Mouse (Mus musculus) E14TG2a.4 (cell line): Measurements from ENCODE around the gene Stk38.

ENCODE experiments used
- H3K27me3 ChIP-seq: 2 replicates; pipeline ENCODE4 v1.6.1; 2014; ENCODE audit warnings: low read length, control low read depth; ENCODE audit not compliant: insufficient read depth
- H3K36me3 ChIP-seq: 2 replicates; pipeline ENCODE4 v1.6.1; 2014; ENCODE audit warnings: low read length, control low read depth; ENCODE audit not compliant: insufficient read depth
- H3K4me1 ChIP-seq: replicated peaks from 2 replicates; pipeline ENCODE4 v1.6.1; 2014; ENCODE audit warnings: low read depth, low read length, control low read depth
- H3K4me3 ChIP-seq: replicated peaks from 2 replicates; pipeline ENCODE4 v1.5.1; 2014; ENCODE audit warnings: mild to moderate bottlenecking, low read length
- H3K9me3 ChIP-seq: 2 replicates; pipeline ENCODE4 v1.6.1; 2014; ENCODE audit warnings: low read length, control low read depth
- CTCF ChIP-seq: conservative IDR thresholded peaks from 2 replicates; pipeline ENCODE4 v1.5.1; 2014; ENCODE audit warnings: low read length
- NANOG ChIP-seq: IDR thresholded peaks from 2 replicates; pipeline ENCODE4 v1.6.1; 2014; ENCODE audit warnings: borderline replicate concordance, low read length, mixed read lengths
- POU5F1 ChIP-seq: IDR thresholded peaks from 2 replicates; pipeline ENCODE4 v1.6.1; 2014; ENCODE audit warnings: low read length, borderline replicate concordance

The Stk38 gene

DNA sequence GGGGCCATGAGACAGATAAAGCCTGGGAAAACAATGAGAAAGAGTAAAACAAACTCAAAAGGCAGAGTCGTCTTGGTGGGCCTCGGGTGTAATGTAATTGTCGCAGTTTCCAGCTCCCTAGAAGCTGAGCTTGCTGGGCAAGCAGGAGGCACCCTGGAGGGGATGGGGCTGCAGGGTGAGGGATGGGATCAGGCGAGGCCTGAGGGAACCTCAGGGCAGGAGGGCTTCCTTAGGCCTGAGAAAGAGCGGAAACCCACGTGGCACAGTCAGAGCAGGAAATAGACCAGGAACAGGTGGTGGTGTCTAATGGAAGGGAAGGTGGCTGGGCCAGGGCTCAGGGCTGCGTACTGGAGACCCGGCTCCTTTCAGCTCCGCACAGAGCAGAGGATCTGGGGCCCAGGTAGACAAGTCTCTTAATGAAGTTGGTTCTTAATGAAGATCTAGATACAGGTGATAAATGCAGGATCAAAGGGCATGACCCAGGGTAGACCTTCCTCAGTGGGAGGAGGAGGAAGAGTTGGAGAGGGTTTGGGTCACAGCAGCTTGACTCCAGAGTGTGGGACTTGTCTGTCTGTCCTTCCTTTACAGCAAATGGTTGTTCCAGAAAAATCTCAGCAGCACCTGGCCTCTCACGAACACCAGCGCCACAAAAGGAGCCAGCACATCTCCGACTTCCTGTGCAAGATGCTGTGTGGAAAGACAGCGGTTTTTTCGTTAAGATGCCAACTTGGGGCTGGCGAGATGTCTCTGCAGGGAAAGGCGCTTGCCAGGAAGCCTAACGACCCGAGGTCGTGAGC, 73.5 kb downstream of the Stk38 start:
- no peak overlapping the region for H3K4me3 ChIP-seq
- TF ChIP-seq NANOG: no peak
- TF ChIP-seq POU5F1: no peak
- TF ChIP-seq CTCF: no peak
- H3K4me1 ChIP-seq: peaks cover 32% of the 10 kb centered on the region
- peaks cover 42% of the 10 kb centered on the region for H3K9me3 ChIP-seq
- no peaks in the 10 kb centered on the region for H3K27me3 ChIP-seq
- no peaks in the 10 kb centered on the region for H3K36me3 ChIP-seq

DNA sequence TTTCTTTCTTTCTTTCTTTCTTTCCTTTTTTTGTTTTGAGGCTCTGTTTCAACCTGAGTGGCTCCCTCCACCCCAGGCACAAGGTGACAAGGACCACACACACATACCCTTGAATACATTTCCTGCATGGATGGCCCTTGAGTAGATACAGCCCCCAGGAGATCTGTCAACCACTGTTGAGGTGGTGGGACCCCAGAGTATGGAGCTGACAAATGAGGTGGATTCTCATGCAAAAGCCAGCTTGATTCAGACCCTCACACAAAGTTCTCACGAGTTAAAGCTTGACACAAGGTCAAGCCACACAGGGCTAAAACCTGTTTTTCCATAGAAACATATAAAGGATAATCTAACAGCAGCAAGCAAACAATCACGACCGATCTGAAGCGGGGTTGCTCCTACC, 75.5 kb downstream of the Stk38 start:
- H3K4me1 ChIP-seq: peaks cover 48% of the 10 kb centered on the region
- H3K27me3 ChIP-seq: no peaks in the 10 kb centered on the region
- TF ChIP-seq CTCF (no peak), POU5F1 (no peak), NANOG (no peak)
- H3K4me3 ChIP-seq: no peak overlapping the region
- H3K9me3 ChIP-seq: peaks cover 29% of the 10 kb centered on the region
- H3K36me3 ChIP-seq: no peaks in the 10 kb centered on the region

DNA sequence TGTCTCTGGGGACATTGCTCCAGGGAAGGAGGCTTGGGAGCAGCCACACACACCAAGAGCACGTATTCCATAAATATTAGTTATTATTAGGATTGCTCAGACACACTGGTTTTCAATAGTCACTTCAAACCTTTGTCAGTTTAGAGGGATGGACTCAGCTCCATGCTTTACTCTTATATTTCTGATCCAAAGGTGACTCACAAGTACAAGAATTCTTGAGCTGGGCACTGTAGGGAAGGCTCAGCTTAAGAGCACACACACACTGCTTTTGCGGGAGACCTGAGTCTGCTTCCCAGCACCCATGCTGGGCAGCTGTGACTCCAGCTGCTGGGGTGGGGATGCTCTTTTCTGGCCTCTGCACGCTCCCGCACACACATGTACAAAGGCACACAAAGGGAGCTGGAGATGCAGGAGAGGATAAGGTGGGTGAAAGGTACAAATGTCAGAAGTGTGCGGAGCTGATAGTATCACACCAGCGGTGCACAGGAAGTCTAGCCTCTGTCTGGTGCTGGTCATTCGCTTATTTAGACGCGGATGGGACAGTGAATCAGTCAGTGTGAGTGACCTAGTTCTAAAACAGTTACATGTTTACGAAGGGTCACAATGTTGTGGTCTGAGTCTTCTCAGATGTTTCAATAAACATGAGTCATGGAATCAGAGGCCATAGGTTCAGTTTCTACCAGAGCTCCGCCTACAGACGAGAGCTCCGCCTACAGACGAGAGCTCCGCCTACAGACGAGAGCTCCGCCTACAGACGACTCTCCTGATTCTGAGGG, 76.2 kb downstream of the Stk38 start:
- Histone ChIP-seq H3K36me3 (no peaks in the 10 kb centered on the region), H3K4me1 (peaks cover 55% of the 10 kb centered on the region), H3K4me3 (peak overlapping the region; percentile 43; the same call in 1 of the 2 replicates), H3K27me3 (no peaks in the 10 kb centered on the region), H3K9me3 (peaks cover 23% of the 10 kb centered on the region)
- TF ChIP-seq NANOG (no peak), CTCF (no peak), POU5F1 (no peak)

DNA sequence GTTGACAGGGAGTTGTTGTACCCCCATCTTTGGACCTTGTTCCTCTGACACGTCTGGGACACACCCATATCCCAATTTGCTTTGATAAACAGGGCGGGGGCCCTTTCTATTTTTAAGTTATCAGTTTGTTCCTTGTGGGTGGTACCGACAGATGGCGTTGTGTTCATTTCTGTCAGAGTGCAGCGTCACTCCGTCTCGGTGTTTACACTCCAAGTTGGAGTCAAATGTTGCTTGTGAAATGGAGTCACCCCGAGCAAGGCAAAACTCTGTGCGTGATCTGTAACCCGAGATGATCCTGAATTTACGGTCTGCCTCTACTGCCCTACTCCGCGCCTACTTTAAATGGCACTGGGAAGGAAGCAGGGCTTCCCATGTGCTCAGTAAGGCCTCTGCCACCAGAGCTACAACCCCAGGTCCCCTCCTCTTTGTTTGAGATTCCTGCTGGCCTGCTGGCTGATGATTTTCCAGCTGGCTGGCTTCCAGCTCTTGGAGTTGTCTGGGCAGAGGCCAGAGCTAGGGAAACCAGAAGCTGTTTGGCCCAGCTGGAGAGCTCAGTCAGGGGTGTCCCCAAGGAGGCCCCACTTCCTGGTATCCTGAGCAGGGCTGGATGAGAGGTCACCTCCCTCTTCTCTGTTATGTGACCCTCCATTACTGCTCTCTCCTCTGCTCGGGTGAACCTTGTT, 77.3 kb downstream of the Stk38 start:
- Histone ChIP-seq H3K4me3 (peak overlapping the region; percentile 61), H3K27me3 (no peaks in the 10 kb centered on the region), H3K4me1 (peaks cover 65% of the 10 kb centered on the region), H3K36me3 (no peaks in the 10 kb centered on the region), H3K9me3 (peaks cover 12% of the 10 kb centered on the region)
- TF ChIP-seq POU5F1 (no peak), CTCF (peak; percentile 29), NANOG (no peak)

DNA sequence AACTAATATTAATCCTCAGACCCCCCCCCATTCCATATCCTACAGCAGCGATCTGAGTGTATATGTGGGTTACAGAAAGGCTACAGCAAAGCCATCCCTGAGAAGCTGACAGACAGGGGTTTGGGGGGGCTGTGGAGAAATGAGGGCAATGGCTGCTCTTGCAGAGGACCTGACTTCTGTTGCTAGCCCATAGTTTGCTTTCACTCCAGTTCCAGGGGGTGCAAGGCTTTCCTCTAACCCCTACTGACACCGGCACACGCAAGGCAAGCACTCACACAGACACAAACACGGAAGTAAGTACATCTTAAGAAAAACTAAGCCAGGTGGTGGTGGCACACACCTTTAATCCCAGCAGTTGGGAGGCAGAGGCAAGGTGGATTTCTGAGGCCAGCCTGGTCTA, 78.4 kb downstream of the Stk38 start:
- Histone ChIP-seq H3K4me3 (no peak overlapping the region), H3K27me3 (no peaks in the 10 kb centered on the region), H3K4me1 (peaks cover 76% of the 10 kb centered on the region), H3K9me3 (peaks cover 3% of the 10 kb centered on the region; the same call in 1 of the 2 replicates), H3K36me3 (no peaks in the 10 kb centered on the region)
- TF ChIP-seq NANOG (no peak), POU5F1 (no peak), CTCF (no peak)

DNA sequence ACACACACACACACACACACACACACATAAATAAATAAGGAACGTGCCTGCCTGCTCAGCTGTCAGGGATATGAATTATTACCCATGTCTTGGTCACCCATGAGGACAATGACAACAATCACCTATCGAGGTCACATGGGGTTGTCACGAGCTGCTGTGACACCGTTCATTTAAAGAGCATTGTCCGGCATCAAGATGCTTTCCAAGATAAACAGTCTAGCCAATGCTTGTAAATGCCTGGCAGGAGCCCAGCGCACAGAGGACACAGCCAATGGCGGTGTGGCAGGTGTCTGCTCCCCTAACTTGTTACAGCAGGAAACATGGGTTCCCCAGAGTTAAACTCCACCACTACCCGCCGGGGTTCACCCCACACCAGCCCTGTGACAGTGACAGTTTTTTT, 79.8 kb downstream of the Stk38 start:
- Histone ChIP-seq H3K9me3 (no peaks in the 10 kb centered on the region), H3K27me3 (no peaks in the 10 kb centered on the region), H3K4me3 (0 out of 2 replicates have a peak overlapping the region, but pooled peaks have one; percentile 21), H3K36me3 (no peaks in the 10 kb centered on the region), H3K4me1 (peaks cover 83% of the 10 kb centered on the region)
- no peak for TF ChIP-seq NANOG
- TF ChIP-seq POU5F1: no peak

DNA sequence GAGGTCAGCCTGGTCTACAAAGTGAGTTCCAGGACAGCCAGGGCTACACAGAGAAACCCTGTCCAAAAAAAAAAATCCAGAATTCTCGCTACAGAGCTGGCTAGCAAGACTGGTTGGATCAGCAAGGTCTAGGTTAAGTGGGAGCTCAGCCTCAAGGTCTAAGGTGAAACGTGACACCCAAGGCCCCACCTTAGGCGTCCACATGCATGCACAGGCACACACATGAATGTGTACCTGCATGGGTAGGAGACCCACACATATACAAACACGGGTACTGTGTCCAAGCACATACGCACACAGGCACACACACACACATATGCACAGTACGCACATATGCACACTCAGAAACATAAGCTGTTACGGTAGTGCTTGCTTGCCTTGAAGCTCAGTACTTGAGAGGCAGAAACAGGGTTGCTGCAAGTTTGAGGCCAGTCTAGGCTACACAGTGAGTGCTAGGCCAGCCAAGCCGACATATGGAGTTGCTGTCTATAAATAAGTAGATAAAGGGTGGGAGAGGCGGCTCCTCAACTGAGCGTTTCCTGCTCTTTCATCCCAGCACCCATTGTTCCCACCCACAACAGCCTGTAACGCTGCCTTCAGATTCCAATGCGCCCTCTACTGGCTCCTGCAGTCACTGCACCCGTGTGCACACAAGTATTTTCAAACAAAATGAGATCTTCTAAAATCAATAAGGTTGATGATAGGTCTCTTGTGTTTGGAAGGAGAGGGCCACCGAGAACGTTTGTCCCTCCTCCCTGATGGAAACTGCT, 80.7 kb downstream of the Stk38 start:
- peak; percentile 97 for TF ChIP-seq CTCF
- TF ChIP-seq NANOG: 0 out of 2 replicates have a peak, but pooled peaks have one; percentile 1
- TF ChIP-seq POU5F1: no peak

More for the DNA sequence above, 80.7 kb downstream of the Stk38 start:
- Histone ChIP-seq H3K9me3 (no peaks in the 10 kb centered on the region), H3K27me3 (no peaks in the 10 kb centered on the region), H3K36me3 (no peaks in the 10 kb centered on the region), H3K4me1 (peaks cover 85% of the 10 kb centered on the region), H3K4me3 (peak overlapping the region; percentile 33; the same call in 1 of the 2 replicates)
